In the genomic region with DNA sequence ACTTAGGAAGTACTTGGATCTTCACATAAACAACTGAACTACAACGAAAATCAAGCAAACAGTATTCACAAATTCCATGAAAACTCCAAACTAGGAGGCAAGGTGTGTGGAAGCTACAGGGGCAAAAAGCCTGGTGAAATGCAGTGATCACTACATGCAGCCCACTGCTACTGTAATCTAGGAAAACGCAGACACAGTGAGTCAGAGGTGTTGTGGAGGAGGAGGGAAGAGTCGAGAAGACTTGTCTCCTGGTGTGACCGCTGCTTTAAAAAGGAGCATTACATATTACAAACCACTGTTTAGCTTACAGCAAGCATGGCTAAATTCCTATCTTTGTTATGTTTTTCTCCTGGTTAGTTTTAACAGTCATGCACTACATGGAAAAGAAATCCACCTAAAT, we compare ENCODE assay signal across 16 mouse cellular contexts.
"Had no signal": no experiment of that assay in that cellular context is flagged by ENCODE, and none has a peak within 500 bp of the region (broad histone marks: within the 10 kb centered on the region; RNA-seq: fewer than 3 reads in every experiment).

No protein-coding gene starts in this region.

- DNase-seq: liver, postnatal 0 days; lung, adult 2 months; lung, postnatal 14 days; lung, postnatal 36 days; thymus, adult 18-20 months; thymus, postnatal 14 days; thymus, postnatal 4 days had no signal

- H3K4me3 ChIP-seq: liver, embryonic 15.5 days; lung, embryonic 15.5 days; megakaryocyte, embryonic 14.5 days; midbrain, embryonic 13.5 days; midbrain, embryonic 15.5 days; neural tube, embryonic 12.5 days; stomach, embryonic 15.5 days had no signal

- H3K27ac ChIP-seq: liver, embryonic 15.5 days; lung, embryonic 15.5 days; macrophage; midbrain, embryonic 13.5 days; midbrain, embryonic 15.5 days; neural tube, embryonic 12.5 days; stomach, embryonic 15.5 days; stomach, postnatal 0 days had no signal
